Mouse (Mus musculus) 416B (cell line): ENCODE data around the gene Smim24.

Experiments used
- DNase-seq: peaks from one replicate; pipeline ENCODE4 v3.0.0; 2011; ENCODE audit warnings: low read depth

Smim24 gene

DNA sequence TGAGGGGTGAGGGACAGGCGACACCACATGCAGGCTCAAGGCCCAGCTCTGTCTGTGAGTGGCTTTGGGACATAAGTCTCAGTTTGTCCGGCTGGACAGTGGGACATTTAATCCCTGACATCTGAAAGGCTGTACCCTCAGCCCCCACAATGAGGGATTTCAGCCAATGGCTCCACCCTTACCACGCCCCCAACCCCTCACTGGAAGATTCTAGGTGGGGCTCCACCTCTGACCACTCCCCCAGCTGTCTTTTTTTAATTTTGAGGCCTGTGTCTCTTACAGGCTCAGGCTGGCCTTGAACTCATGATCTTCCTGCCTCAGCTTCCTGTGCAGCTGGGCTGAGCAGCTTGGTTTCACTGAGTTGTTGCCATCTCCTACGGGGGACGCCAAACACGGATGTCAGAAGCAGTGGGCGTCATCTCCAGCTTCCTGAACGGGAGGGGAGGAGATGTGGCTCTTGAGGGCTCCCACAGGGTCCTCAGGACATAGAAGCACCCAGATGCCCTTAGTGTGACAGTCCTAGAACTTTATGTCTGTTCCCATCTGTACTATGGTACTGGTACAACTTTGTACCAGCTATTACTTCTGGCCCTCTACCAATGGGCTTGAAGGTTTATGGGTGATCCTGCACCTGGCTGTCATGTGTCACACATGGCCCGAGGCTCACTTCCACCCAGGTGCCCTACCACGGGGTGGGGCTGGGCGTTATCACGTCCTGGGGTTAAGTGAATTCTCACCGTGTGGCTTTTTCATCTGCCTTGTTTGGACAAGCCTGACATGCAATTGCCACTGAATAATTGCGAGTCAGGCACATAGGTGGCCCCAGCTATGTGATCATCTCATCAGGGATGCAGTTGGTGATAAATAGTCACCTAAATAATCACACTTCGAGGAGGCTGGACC is 41.8 kb downstream of the Smim24 start:
- DNase-seq, result peak; percentile 96

- no peak for DNase-seq
These were observed 42.6 kb downstream of the Smim24 start for GRCm38 (mm10) chr10:81435436-81435835.

DNA sequence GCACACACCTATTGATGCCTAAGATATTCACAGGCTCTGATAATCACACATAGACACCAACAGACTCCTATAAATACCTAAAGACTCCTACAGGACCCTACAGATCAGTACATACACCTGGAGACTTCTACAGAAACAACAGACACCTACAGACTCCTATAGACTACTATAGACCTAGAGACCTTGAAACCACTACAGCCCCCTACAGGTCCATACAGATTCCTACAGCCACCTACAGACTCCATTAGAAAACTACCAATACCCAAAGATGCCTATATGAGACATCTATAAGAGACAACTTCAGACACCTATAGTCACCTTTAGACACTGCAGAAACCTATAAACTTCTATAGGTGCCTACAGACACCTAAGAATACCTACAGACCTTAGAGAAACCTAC is 48.2 kb downstream of the Smim24 start:
- peak; percentile 59 for DNase-seq
